Mouse (Mus musculus): ENCODE data around the gene Gm7954.
"Not testable (repeated sequence)": the region's sequence is repeated elsewhere in the genome, so short reads cannot be mapped to it uniquely, and the experiment has no call there.

Gene Gm7954

DNA sequence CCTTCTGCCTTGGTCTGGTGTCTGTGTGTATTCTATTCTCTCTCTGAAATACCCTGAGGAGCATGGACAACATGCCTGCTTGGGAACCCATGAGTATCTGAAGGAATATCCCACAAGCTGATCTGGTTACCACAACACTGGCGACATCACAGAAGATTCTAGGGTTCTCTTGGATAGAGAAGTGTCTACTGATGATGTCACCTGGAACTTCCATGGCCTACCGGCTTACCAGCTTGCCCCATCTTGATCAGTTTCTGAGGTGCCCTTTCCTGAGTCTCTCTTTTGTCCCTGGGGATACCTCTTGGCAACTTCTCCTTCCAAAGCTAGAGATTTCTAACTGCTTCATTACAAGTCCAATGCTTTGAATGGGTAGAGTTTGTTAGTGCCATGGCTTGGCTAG lies at the start of gene Gm7954:
Gene Gm7954, minus strand, starts transcription at position 101 of the 400 bp plus-strand sequence.
- not testable (repeated sequence) for DNase-seq

DNA sequence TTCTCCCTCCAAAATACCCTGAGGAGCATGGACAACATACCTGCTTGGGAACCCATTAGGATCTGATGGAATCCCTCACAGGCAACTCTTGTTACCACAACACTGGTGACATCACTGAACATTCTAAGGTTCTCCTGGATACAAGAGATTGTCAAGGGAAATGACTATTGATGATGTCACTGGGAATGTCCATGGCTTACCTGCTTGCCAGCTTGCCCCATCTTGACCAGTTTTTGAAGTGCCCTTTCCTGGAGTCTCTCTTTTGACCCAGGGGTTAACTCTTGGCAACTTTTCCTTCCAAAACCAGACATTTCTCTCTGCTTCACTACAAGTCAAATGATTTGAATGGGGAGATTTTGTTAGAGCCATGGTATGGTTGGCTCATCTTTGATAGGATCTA lies 36.1 kb upstream of the Gm7954 start, which contains the start of gene Gm3486:
Gene Gm3486, minus strand, starts transcription at position 101 of the 400 bp plus-strand sequence.
- not testable (repeated sequence) for DNase-seq

DNA sequence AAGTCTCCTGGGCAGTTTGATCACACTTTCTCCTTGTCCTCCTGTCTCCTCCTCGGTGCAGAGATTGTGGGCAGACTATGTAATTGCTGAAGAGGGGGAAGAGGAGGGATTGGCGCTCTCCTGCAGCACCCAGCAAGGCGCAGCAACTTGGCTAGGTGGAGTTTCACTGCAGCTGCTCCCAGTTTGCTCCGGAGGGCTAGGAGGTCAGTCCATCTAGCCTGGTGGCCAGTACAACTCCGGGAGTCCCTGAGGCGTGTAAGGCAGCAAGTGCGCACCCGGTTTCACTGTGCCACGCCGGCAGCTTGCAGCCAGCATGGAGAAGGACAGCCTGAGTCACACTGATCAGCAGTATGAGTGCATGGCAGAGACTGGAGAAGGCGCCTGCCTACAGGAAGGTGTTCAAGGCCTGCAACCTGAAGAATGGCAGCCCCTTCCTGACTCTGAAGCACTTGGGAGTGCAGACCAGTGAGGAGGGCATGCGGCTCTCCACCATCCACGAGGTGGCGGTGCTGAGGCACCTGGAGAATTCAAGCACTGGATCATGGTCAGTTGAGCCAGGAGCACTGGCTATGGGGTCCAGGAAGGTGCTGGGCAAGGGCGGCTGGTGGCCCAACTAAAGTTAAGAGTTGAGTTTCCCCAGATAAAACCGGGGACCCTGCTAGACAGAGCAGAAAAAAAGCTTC lies 27.8 kb downstream of the Gm7954 start:
- DNase-seq = not testable (repeated sequence)

DNA sequence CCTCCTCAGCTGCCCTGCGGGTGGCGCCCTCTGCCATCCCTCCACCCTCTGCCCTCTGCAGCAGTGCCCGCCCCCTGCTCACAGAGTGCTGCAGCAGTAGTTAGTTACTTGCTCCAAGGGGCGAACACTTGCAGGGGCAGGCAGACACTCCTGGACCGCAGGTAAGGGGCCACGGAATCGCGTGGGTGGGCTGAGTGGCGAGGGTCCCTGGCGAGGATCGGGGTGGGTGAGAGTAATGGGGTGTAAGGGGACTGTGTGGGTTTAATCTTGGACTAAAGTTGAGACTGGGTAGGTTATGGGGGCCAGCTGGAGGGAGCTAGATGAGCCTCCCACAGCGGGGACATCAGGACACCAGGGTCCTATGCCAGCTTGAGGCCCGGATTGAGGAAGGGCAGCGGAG lies 28.6 kb downstream of the Gm7954 start:
- not testable (repeated sequence) for DNase-seq

DNA sequence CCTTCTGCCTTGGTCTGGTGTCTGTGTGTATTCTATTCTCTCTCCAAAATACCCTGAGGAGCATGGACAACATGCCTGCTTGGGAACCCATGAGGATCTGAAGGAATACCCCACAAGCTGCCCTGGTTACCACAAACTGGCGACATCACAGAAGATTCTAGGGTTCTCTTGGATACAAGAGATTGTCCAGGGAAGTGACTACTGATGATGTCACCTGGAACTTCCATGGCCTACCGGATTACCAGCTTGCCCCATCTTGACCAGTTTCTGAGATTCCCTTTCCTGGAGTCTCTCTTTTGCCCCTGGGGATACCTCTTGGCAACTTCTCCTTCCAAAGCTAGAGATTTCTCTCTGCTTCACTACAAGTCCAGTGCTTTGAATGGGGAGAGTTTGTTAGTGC lies 45.1 kb downstream of the Gm7954 start, which contains the start of gene Gm6482:
Gene Gm6482, minus strand, starts transcription at position 101 of the 400 bp plus-strand sequence.
- not testable (repeated sequence) for DNase-seq
